Mouse (Mus musculus) forebrain, embryonic 10.5 days (tissue): ENCODE results near the gene Gpd1. TPM values are rescaled to one million over a fixed set of nuclear protein-coding genes. Genes with fewer than 3 reads are reported as not detected.
"Not testable (repeated sequence)": the region's sequence is repeated elsewhere in the genome, so short reads cannot be mapped to it uniquely, and the experiment has no call there.

Experiments
- DNase-seq: peaks from one replicate; pipeline ENCODE4 v3.0.0-alpha.2; 2017; ENCODE audit warnings: low spot score; ENCODE audit errors: extremely low spot score
- H3K27ac ChIP-seq: fragments of 300-500 bp; sonication (generic); 2 replicates; pipeline ENCODE4 v1.5.1; 2016; ENCODE audit warnings: mild to moderate bottlenecking
- H3K27me3 ChIP-seq: fragments of 300-500 bp; sonication (generic); 2 replicates; pipeline ENCODE4 v1.6.1; 2016; ENCODE audit warnings: mild to moderate bottlenecking; ENCODE audit not compliant: poor library complexity, severe bottlenecking
- H3K36me3 ChIP-seq: fragments of 300-500 bp; sonication (generic); replicated peaks from 2 replicates; pipeline ENCODE4 v1.6.1; 2016; ENCODE audit warnings: mild to moderate bottlenecking, moderate library complexity
- H3K4me1 ChIP-seq: fragments of 300-500 bp; sonication (generic); 2 replicates; pipeline ENCODE4 v1.6.1; 2016
- H3K4me3 ChIP-seq: fragments of 300-500 bp; sonication (generic); 2 replicates; pipeline ENCODE4 v1.5.1; 2016; ENCODE audit warnings: mild to moderate bottlenecking, moderate library complexity
- H3K9me3 ChIP-seq: fragments of 300-500 bp; sonication (generic); 2 replicates; pipeline ENCODE4 v1.6.1; 2016; ENCODE audit warnings: mild to moderate bottlenecking, moderate library complexity
- WGBS: fragments of 180-500 bp; shearing (Covaris S2); methylation state at CpG from one replicate; pipeline ENCODE4 v1.1.7; 2016; 5-methylcytosine and 5-hydroxymethylcytosine counted together
- polyA plus RNA-seq: library from polyadenylated mRNA; unstranded; fragments of >200 nt; fragmentation: Nextera tagmentation; extraction: Ambion mirVana; gene quantifications from 2 replicates; pipeline ENCODE4 v1.2.1, GENCODE M21; 2016

Gpd1 gene
- polyA plus RNA-seq, 1 experiment from 2014 or later = 0.38 TPM

DNA sequence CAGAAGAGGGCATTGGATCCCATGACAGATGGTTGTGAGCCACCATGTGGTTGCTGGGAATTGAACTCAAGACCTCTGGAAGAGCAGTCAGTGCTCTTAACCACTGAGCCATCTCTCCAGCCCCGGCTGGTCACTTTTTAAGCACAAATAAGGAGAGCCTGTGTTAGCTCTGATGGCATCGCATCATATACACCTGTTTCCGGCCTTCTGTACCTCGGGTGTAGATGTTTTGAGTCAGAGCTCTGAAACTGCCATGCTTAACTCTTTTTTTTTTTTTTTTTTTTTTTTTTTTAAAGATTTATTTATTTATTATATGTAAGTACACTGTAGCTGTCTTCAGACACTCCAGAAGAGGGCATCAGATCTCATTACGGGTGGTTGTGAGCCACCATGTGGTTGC lies 9.7 kb downstream of the Gpd1 start:
- 93% methylated on average over 4 of the region's 5 CpGs for WGBS
- H3K4me1 ChIP-seq = peaks cover 38% of the 10 kb centered on the region
- DNase-seq, H3K27ac ChIP-seq, H3K27me3 ChIP-seq, H3K9me3 ChIP-seq, H3K4me3 ChIP-seq: not testable (repeated sequence)
- peaks cover 56% of the 10 kb centered on the region for H3K36me3 ChIP-seq

DNA sequence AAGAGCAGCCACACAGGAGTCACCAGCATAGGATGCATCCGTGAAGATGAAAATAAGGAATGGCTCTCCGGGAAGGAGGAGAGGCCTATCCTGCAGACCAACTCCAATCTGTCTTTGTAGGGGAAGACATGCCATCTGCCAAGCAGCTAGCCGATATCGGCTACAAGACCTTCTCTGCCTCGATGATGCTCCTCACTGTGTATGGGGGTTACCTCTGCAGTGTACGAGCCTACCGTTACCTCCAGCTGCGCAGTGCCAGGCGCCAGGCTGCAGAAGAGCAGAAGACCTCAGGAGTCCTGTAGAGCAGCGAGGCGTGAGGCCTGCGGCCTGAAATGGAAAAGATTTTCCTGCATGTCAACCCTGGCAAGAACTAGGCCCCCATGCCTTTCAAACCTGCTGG lies 10.2 kb downstream of the Gpd1 start:
- no peak overlapping the region for H3K4me3 ChIP-seq
- H3K4me1 ChIP-seq = peaks cover 38% of the 10 kb centered on the region
- H3K27me3 ChIP-seq = no peaks in the 10 kb centered on the region
- peaks cover 56% of the 10 kb centered on the region for H3K36me3 ChIP-seq
- no peak for DNase-seq
- 98% methylated on average over 12 of the region's 12 CpGs for WGBS
- no peak overlapping the region for H3K27ac ChIP-seq
- H3K9me3 ChIP-seq = peaks cover 7% of the 10 kb centered on the region

GRCm38 (mm10) chr15:99728211-99728610 lies 10.9 kb downstream of the Gpd1 start:
- Histone ChIP-seq H3K36me3 (peaks cover 58% of the 10 kb centered on the region), H3K27me3 (no peaks in the 10 kb centered on the region), H3K27ac (no peak overlapping the region), H3K4me1 (peaks cover 33% of the 10 kb centered on the region), H3K4me3 (no peak overlapping the region), H3K9me3 (peaks cover 7% of the 10 kb centered on the region)
- no peak for DNase-seq
- WGBS = 97% methylated on average over 5 of the region's 5 CpGs

- WGBS = 95% methylated on average over 4 of the region's 4 CpGs
- no peak overlapping the region for H3K4me3 ChIP-seq
- peaks cover 7% of the 10 kb centered on the region for H3K9me3 ChIP-seq
- peaks cover 23% of the 10 kb centered on the region for H3K4me1 ChIP-seq
- DNase-seq = no peak
- no peak overlapping the region for H3K27ac ChIP-seq
- H3K27me3 ChIP-seq = no peaks in the 10 kb centered on the region
- peaks cover 66% of the 10 kb centered on the region for H3K36me3 ChIP-seq
Observed at GRCm38 (mm10) chr15:99729056-99729783, 11.9 kb downstream of the Gpd1 start.

GRCm38 (mm10) chr15:99731167-99731566 lies 13.9 kb downstream of the Gpd1 start:
- 98% methylated on average over 2 of the region's 2 CpGs for WGBS
- Histone ChIP-seq H3K27ac (no peak overlapping the region), H3K27me3 (no peaks in the 10 kb centered on the region), H3K4me1 (peaks cover 7% of the 10 kb centered on the region), H3K36me3 (peaks cover 86% of the 10 kb centered on the region), H3K4me3 (no peak overlapping the region), H3K9me3 (peaks cover 7% of the 10 kb centered on the region)
- DNase-seq = no peak

DNA sequence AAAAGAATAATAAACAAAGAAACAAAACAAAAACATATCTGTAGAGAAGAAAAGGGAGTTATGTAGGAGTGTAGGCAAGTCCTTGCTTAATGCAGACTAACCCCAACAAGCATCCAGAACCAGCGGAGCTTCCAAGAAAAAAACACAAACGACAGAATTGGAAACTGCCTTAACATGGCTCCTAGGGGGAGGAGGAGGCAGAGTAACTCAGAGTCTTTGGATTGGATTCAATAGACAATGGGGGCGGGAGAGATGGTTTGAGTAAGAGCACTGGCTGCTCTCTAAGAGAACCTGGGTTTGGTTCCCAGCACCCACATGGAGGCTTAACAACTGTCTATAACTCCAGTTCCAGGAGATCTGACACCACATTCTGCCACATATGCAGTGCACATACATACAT lies 14.4 kb downstream of the Gpd1 start:
- no peak overlapping the region for H3K4me3 ChIP-seq
- no peak for DNase-seq
- peaks cover 2% of the 10 kb centered on the region for H3K4me1 ChIP-seq
- no peaks in the 10 kb centered on the region for H3K27me3 ChIP-seq
- H3K36me3 ChIP-seq = peaks cover 91% of the 10 kb centered on the region
- no peak overlapping the region for H3K27ac ChIP-seq
- H3K9me3 ChIP-seq = peaks cover 7% of the 10 kb centered on the region
- WGBS = 87% methylated on average over 3 of the region's 3 CpGs

GRCm38 (mm10) chr15:99733186-99733585 lies 15.9 kb downstream of the Gpd1 start:
- H3K4me3 ChIP-seq = no peak overlapping the region
- H3K4me1 ChIP-seq = no peaks in the 10 kb centered on the region
- 98% methylated on average over 5 of the region's 5 CpGs for WGBS
- peaks cover 7% of the 10 kb centered on the region for H3K9me3 ChIP-seq
- no peak overlapping the region for H3K27ac ChIP-seq
- no peak for DNase-seq
- peaks cover 97% of the 10 kb centered on the region for H3K36me3 ChIP-seq
- H3K27me3 ChIP-seq = no peaks in the 10 kb centered on the region

- H3K27ac ChIP-seq = no peak overlapping the region
- H3K4me3 ChIP-seq = no peak overlapping the region
- no peak for DNase-seq
- no peaks in the 10 kb centered on the region for H3K4me1 ChIP-seq
- peaks cover 98% of the 10 kb centered on the region for H3K36me3 ChIP-seq
- no peaks in the 10 kb centered on the region for H3K27me3 ChIP-seq
- no peaks in the 10 kb centered on the region for H3K9me3 ChIP-seq
- 90% methylated on average over 2 of the region's 2 CpGs for WGBS
Observed at GRCm38 (mm10) chr15:99735631-99736030, 18.3 kb downstream of the Gpd1 start.

- WGBS = 91% methylated on average over 11 of the region's 11 CpGs
- peaks cover 100% of the 10 kb centered on the region for H3K36me3 ChIP-seq
- no peak overlapping the region for H3K4me3 ChIP-seq
- DNase-seq = no peak
- H3K9me3 ChIP-seq = no peaks in the 10 kb centered on the region
- H3K4me1 ChIP-seq = no peaks in the 10 kb centered on the region
- H3K27ac ChIP-seq = no peak overlapping the region
- no peaks in the 10 kb centered on the region for H3K27me3 ChIP-seq
Observed at GRCm38 (mm10) chr15:99736675-99737074, 19.4 kb downstream of the Gpd1 start.

- no peaks in the 10 kb centered on the region for H3K4me1 ChIP-seq
- H3K27me3 ChIP-seq = no peaks in the 10 kb centered on the region
- 98% methylated on average over 4 of the region's 4 CpGs for WGBS
- no peak overlapping the region for H3K4me3 ChIP-seq
- DNase-seq = no peak
- H3K9me3 ChIP-seq = no peaks in the 10 kb centered on the region
- peaks cover 98% of the 10 kb centered on the region for H3K36me3 ChIP-seq
- no peak overlapping the region for H3K27ac ChIP-seq
Observed at GRCm38 (mm10) chr15:99740229-99740628, 22.9 kb downstream of the Gpd1 start.

DNA sequence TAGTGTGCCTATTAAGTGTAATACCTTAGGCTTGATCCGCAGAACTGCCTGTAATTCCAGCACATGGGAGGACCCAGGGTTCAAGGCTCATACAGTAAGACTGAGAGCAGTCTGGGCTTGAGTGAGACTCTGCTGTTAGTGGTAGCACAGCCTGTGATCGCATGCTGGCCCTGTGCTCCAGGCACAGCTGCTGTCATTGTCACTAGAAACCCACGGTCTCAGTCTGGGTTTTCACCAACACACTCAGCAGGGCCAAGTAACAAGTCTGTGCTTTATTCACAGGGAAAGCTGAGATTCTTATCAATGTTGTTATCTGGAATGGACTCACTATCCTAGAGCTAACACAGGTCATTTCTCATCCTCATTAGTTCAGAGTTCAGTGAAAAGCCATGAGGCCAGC lies 36.9 kb downstream of the Gpd1 start:
- no peak for DNase-seq
- Histone ChIP-seq H3K36me3 (peaks cover 22% of the 10 kb centered on the region), H3K4me3 (no peak overlapping the region), H3K4me1 (no peaks in the 10 kb centered on the region), H3K9me3 (no peaks in the 10 kb centered on the region), H3K27ac (no peak overlapping the region), H3K27me3 (no peaks in the 10 kb centered on the region)
- WGBS = 87% methylated on average over 3 of the region's 3 CpGs

DNA sequence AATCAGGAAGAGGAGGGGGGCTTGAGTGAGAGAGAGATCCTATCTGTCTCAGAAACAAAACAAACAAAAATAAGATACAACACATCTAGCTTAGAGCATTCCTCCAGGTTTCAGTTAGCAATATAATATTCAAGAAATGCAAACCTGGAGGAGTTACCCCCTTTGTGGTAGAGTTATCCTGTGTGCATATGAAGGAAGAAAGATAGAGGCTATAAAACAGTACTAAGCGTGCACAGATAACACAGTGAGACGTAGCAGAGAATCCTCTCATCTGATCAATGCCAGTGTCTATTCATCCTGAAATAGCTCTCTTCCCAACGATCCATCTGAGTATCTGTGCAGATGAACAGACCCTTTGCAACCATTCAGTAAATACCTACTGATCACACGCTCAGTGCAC lies 50.2 kb downstream of the Gpd1 start:
- no peak overlapping the region for H3K27ac ChIP-seq
- 91% methylated on average over 4 of the region's 4 CpGs for WGBS

DNA sequence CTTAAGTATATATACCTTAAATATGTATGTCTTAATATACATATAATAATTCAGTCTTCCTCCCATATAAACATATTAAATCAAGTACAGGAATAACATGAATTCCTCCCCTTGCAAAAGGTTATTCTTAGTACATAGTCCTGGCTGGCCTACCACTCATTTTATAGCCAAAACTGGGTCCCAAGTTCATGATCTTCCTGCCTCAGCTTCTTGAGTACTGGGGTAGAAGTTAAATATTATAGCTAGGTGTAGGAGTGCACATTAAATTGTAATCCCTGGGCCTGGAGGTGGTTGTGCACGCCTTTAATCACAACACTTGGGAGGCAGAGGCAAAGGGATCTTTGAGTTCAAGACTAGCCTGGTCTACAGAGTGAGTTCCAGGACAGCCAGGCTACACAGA lies 51.4 kb downstream of the Gpd1 start:
- peaks cover 29% of the 10 kb centered on the region for H3K4me1 ChIP-seq
- H3K27ac ChIP-seq = no peak overlapping the region
- DNase-seq = no peak
- H3K4me3 ChIP-seq = no peak overlapping the region
- H3K27me3 ChIP-seq = no peaks in the 10 kb centered on the region
- 93% methylated on average over 1 of the region's 1 CpGs for WGBS
- peaks cover 35% of the 10 kb centered on the region for H3K36me3 ChIP-seq
- H3K9me3 ChIP-seq = no peaks in the 10 kb centered on the region

More for the DNA sequence above, 50.2 kb downstream of the Gpd1 start:
- H3K27me3 ChIP-seq = no peaks in the 10 kb centered on the region
- peaks cover 22% of the 10 kb centered on the region for H3K4me1 ChIP-seq
- peaks cover 45% of the 10 kb centered on the region for H3K36me3 ChIP-seq
- no peaks in the 10 kb centered on the region for H3K9me3 ChIP-seq
- no peak overlapping the region for H3K4me3 ChIP-seq
- no peak for DNase-seq
